Mouse (Mus musculus): Measurements from ENCODE around the gene AU040320. TPM values are rescaled to one million over a fixed set of nuclear protein-coding genes. Genes with fewer than 3 reads are reported as not detected.

AU040320 gene
- polyA plus RNA-seq, 1 experiment from 2014 or later: 18.9 TPM

GRCm38 (mm10) chr4:126879560-126880275, 126.4 kb downstream of the AU040320 start:
- Histone ChIP-seq H3K4me1 (ENCODE audit: control insufficient read depth, insufficient read depth, low read length) (no peaks in the 10 kb centered on the region), H3K27ac (replicated peaks; ENCODE audit: low read depth, low read length) (no peak overlapping the region), H3K9ac (ENCODE audit: low read length) (no peak overlapping the region), H3K4me3 (ENCODE audit: low read depth, low read length) (no peak overlapping the region), H3K4me2 (ENCODE audit: low read depth, severe bottlenecking) (no peak overlapping the region), H3K36me3 (ENCODE audit: control insufficient read depth, insufficient read depth, low read length) (peaks cover 4% of the 10 kb centered on the region; the same call in 1 of the 2 replicates), H3K9me3 (ENCODE audit: control insufficient read depth, low read length) (no peaks in the 10 kb centered on the region), H3K27me3 (ENCODE audit: control insufficient read depth, insufficient read depth, low read length) (no peaks in the 10 kb centered on the region)
- WGBS: 75% methylated on average over 5 of the region's 5 CpGs
- DNase-seq (ENCODE audit: low spot score) (no peak), ATAC-seq (ENCODE audit: insufficient number of reproducible peaks, low FRiP score, low TSS enrichment, low read depth) (no peak)

DNA sequence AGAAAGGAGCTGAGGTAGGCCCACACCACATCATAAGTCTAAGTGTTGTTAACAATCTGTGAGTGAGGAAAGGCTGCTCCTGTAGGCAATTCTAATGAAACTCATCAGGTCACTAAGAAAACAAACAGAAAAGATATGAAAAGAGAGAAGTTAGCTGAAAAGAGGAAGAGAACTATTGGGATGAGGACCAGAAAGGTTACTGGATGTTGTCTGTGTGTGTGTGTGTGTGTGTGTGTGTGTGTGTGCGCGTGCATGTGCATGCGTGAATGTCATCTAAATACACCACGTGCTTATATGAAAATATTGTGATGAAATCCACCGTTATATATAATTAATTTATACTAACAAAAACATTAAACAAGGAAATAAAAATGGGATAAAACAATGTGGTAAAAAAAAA, 130.3 kb downstream of the AU040320 start:
- H3K4me2 ChIP-seq (ENCODE audit: low read depth, severe bottlenecking): no peak overlapping the region
- ATAC-seq (ENCODE audit: insufficient number of reproducible peaks, low FRiP score, low TSS enrichment, low read depth) (no peak), DNase-seq (ENCODE audit: low spot score) (no peak)
- 99% methylated on average over 5 of the region's 5 CpGs for WGBS
- H3K27me3 ChIP-seq (ENCODE audit: control insufficient read depth, insufficient read depth, low read length): no peaks in the 10 kb centered on the region
- peaks cover 3% of the 10 kb centered on the region; the same call in 1 of the 2 replicates for H3K36me3 ChIP-seq (ENCODE audit: control insufficient read depth, insufficient read depth, low read length)
- H3K4me1 ChIP-seq (ENCODE audit: control insufficient read depth, insufficient read depth, low read length): no peaks in the 10 kb centered on the region
- H3K4me3 ChIP-seq (ENCODE audit: low read depth, low read length): no peak overlapping the region
- H3K9me3 ChIP-seq (ENCODE audit: control insufficient read depth, low read length): no peaks in the 10 kb centered on the region
- H3K9ac ChIP-seq (ENCODE audit: low read length): no peak overlapping the region
- no peak overlapping the region for H3K27ac ChIP-seq (replicated peaks; ENCODE audit: low read depth, low read length)

- H3K4me2 ChIP-seq (ENCODE audit: low read depth, severe bottlenecking): no peak overlapping the region
- no peak overlapping the region for H3K9ac ChIP-seq (ENCODE audit: low read length)
- DNase-seq (ENCODE audit: low spot score) (no peak), ATAC-seq (ENCODE audit: insufficient number of reproducible peaks, low FRiP score, low TSS enrichment, low read depth) (no peak)
- no peaks in the 10 kb centered on the region for H3K4me1 ChIP-seq (ENCODE audit: control insufficient read depth, insufficient read depth, low read length)
- no peak overlapping the region for H3K27ac ChIP-seq (replicated peaks; ENCODE audit: low read depth, low read length)
- H3K27me3 ChIP-seq (ENCODE audit: control insufficient read depth, insufficient read depth, low read length): no peaks in the 10 kb centered on the region
- H3K36me3 ChIP-seq (ENCODE audit: control insufficient read depth, insufficient read depth, low read length): peaks cover 7% of the 10 kb centered on the region; the same call in 1 of the 2 replicates
- H3K4me3 ChIP-seq (ENCODE audit: low read depth, low read length): no peak overlapping the region
- WGBS: 71% methylated on average over 1 of the region's 1 CpGs
- no peaks in the 10 kb centered on the region for H3K9me3 ChIP-seq (ENCODE audit: control insufficient read depth, low read length)
These were observed 132.6 kb downstream of the AU040320 start for GRCm38 (mm10) chr4:126885953-126886352.

DNA sequence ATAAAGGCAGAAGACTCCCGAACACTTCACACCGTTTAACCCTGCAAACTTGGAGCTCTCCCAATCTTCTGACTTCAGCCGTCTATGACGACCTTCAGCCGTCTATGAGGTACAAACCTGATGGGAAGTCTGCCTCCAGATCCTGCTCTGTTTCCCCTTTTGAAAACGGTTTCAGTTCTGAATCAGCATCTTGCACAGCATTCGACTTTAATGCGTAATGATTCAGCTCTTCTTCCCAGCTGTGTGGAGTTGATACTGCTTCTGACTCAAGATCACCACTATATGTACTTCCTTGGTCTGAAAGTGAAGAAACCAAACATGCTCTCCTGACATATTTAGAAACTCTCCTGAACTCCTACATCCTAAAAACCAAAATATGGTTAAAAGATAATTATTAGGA, 136.5 kb downstream of the AU040320 start:
- 96% methylated on average over 8 of the region's 8 CpGs for WGBS
- H3K4me1 ChIP-seq (ENCODE audit: control insufficient read depth, insufficient read depth, low read length): no peaks in the 10 kb centered on the region
- DNase-seq (ENCODE audit: low spot score) (no peak), ATAC-seq (ENCODE audit: insufficient number of reproducible peaks, low FRiP score, low TSS enrichment, low read depth) (no peak)
- peaks cover 8% of the 10 kb centered on the region; the same call in 1 of the 2 replicates for H3K36me3 ChIP-seq (ENCODE audit: control insufficient read depth, insufficient read depth, low read length)
- no peak overlapping the region for H3K4me2 ChIP-seq (ENCODE audit: low read depth, severe bottlenecking)
- no peak overlapping the region for H3K4me3 ChIP-seq (ENCODE audit: low read depth, low read length)
- no peaks in the 10 kb centered on the region for H3K9me3 ChIP-seq (ENCODE audit: control insufficient read depth, low read length)
- no peaks in the 10 kb centered on the region for H3K27me3 ChIP-seq (ENCODE audit: control insufficient read depth, insufficient read depth, low read length)
- no peak overlapping the region for H3K9ac ChIP-seq (ENCODE audit: low read length)
- no peak overlapping the region for H3K27ac ChIP-seq (replicated peaks; ENCODE audit: low read depth, low read length)

Other genes with a start within 250 kb of the AU040320 start
- 1.2 and 1.7 TPM in 2 replicates for gene Ago4, start 220.1 kb upstream of the AU040320 start, polyA plus RNA-seq (2014; fragmentation: Nextera tagmentation; extraction: Ambion mirVana)
- gene Clspn, start 196.6 kb upstream of the AU040320 start, polyA plus RNA-seq (2014; fragmentation: Nextera tagmentation; extraction: Ambion mirVana): 67.4 and 71.1 TPM in 2 replicates
- gene 5730409E04Rik, start 143.7 kb upstream of the AU040320 start, polyA plus RNA-seq (2014; fragmentation: Nextera tagmentation; extraction: Ambion mirVana): 1.6 and 2.2 TPM in 2 replicates
- 542 and 572 TPM in 2 replicates for gene Psmb2, start 75.9 kb upstream of the AU040320 start, polyA plus RNA-seq (2014; fragmentation: Nextera tagmentation; extraction: Ambion mirVana)
- gene Tfap2e, start 17.3 kb upstream of the AU040320 start, polyA plus RNA-seq (2014; fragmentation: Nextera tagmentation; extraction: Ambion mirVana): not detected in 2 replicates
- gene Ncdn, start 106 bp upstream of the AU040320 start, polyA plus RNA-seq (2014; fragmentation: Nextera tagmentation; extraction: Ambion mirVana): 25.7 and 28.9 TPM in 2 replicates
- gene Zmym4, start 214.6 kb downstream of the AU040320 start, polyA plus RNA-seq (2014; fragmentation: Nextera tagmentation; extraction: Ambion mirVana): 21.7 and 31.2 TPM in 2 replicates